Mouse (Mus musculus) C2C12 (cell line): Measurements from ENCODE around the gene Smurf1.

Experiments
- CEBPB ChIP-seq: IDR thresholded peaks from one replicate; pipeline ENCODE4 v1.6.1; 2011; ENCODE audit warnings: low read depth, mild to moderate bottlenecking, control low read depth, moderate library complexity
- CTCF ChIP-seq: IDR thresholded peaks from one replicate; pipeline ENCODE4 v1.5.1; 2011; ENCODE audit not compliant: control insufficient read depth, insufficient read depth, insufficient read length
- MYOD1 ChIP-seq: IDR thresholded peaks from one replicate; pipeline ENCODE4 v1.6.1; 2011; ENCODE audit warnings: low read depth; ENCODE audit not compliant: control insufficient read depth, insufficient read length
- MYOG ChIP-seq: IDR thresholded peaks from one replicate; pipeline ENCODE4 v1.6.1; 2011; ENCODE audit not compliant: control insufficient read depth, insufficient read length; ENCODE audit errors: extremely low read depth
- USF1 ChIP-seq: IDR thresholded peaks from one replicate; pipeline ENCODE4 v1.6.1; 2011; ENCODE audit warnings: low read depth, mild to moderate bottlenecking, control low read depth, moderate library complexity

- no peak for TF ChIP-seq CTCF
- TF ChIP-seq MYOG, result no peak
- no peak for TF ChIP-seq MYOD1
- no peak for TF ChIP-seq USF1
- TF ChIP-seq CEBPB, result no peak
Measured at GRCm38 (mm10) chr5:144919194-144919593, 46.5 kb downstream of the Smurf1 start.
